Mouse (Mus musculus) heart, adult 9 months (tissue): ENCODE measurements around the gene Trim7.
"Not testable (repeated sequence)": the region's sequence is repeated elsewhere in the genome, so short reads cannot be mapped to it uniquely, and the experiment has no call there.

Experiments used
- DNase-seq, 2 experiments: peaks; one replicate each; pipeline ENCODE4 v3.0.0; 2022; ENCODE audit warnings: low spot score in 2 of 2

Gene Trim7

DNA sequence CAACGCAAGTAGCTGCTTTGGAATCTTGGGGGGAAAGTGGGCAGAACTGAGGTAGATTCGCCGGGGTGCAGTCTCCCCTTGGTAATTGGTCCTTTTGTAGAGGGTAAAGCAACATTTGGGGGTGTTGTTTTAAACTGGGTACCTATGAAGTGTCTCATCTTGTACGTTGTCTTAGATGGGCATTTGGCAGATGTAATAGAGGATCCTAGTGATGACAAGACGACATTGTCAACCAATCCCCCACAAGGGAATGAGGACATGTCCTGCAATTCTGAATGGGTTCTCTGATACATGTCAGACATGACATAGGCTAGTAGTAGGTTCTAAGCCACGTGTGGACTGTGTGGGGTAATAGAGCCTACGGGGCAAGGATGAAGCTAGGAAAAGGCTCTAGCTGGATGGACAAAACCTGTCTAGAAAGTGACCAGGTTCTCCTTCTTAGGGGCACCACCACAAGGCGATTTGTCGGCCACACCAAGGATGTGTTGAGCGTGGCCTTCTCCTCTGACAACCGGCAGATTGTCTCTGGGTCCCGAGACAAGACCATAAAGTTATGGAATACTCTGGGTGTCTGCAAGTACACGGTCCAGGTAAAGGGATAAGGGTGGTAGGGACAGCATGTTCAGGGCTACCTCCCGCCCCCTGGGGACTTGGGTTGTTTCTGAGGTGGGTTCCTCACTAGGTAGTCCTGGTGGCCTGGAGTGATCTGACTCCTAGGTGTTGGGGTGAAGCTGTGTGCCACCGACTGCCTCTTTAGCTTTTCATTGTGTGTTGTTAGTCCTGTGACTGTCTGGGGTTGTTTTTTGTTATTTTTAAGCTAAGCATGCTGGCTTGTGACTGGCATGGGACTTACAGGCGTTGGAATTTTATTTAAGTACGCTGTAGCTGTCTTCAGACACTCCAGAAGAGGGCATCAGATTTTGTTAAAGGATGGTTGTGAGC is 23.8 kb upstream of the Trim7 start:
- DNase-seq, result no peak

GRCm38 (mm10) chr11:48803988-48804387 is 22.0 kb upstream of the Trim7 start:
- DNase-seq, result no peak

GRCm38 (mm10) chr11:48804922-48805321 is 21.0 kb upstream of the Trim7 start:
- no peak for DNase-seq

- no peak for DNase-seq
Observed at GRCm38 (mm10) chr11:48806856-48807562, 18.9 kb upstream of the Trim7 start.

- no peak for DNase-seq
Observed at GRCm38 (mm10) chr11:48807563-48808303, 18.2 kb upstream of the Trim7 start.

- DNase-seq, result no peak
Observed at GRCm38 (mm10) chr11:48808304-48808646, 17.7 kb upstream of the Trim7 start.

DNA sequence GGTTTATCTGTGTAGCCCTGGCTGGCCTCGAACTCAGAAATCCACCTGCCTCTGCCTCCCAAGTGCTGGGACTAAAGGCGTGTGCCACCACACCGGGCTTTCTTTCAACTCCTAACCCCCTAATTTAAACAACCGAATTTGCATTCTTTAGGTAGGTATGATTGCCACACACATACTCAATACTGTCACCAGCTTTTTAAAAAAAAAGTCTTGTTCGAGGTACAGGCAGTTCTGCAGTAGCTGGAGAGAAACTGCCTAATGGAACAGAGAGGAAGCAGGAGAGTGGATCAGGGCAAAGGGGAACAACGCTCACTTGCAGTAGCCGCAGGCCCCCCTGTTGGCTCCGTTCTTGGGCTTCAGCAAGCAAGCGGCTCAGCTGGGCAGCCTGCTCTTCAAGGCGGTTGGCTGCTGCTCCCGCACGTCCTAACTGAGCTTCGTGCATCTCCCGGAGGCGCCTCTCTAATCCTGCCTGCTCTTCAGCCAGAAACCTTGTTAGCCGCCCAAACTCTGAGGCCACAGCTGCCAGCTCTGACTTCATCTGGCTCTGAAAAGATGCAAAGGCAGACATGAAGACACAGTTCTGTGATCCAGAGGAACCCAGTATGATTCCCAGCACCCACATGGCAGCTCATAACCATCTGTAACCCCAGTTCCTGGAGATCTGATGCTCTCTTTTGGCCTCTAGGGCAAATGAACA is 17.1 kb upstream of the Trim7 start:
- DNase-seq, result peak in 1 of 2 experiments; percentile 40

GRCm38 (mm10) chr11:48809434-48809830 is 16.5 kb upstream of the Trim7 start:
- no peak for DNase-seq

DNA sequence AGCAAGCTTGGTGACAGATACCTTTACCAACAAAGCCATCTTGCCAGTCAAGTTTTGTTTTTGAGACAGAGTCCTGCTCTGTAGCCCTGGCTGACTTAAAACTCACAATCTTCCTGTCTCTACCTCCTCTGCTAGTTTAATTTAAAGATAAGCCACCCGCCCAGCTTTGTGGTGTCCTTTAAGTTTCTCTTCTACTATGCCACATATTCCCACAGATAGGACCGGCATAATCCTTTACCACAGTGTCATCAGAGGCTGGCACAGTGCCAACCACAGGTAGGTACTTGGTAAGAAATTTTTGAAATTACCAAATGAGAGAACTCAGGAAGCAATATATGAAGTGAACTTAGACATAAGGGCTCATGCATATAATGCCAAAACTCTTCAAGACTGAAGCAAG is 15.8 kb upstream of the Trim7 start:
- no peak for DNase-seq

DNA sequence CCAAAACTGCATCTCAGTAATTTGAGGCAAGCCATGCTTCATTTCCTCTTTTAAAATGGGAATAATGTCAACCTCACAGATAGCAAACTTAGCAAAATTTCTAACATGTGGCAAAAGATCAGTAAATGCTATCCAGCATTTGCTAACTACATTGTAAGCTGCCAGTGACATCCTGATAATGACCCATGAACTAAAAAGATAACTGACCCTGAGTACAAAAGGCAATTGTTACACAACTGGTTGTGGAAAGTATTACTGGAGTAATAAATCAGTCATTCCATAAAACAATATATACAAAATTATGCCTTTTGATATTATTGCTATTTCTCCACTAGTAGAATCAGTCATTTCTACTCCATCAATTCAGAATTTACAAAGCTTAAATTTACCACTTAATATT is 12.2 kb upstream of the Trim7 start:
- DNase-seq, result no peak

DNA sequence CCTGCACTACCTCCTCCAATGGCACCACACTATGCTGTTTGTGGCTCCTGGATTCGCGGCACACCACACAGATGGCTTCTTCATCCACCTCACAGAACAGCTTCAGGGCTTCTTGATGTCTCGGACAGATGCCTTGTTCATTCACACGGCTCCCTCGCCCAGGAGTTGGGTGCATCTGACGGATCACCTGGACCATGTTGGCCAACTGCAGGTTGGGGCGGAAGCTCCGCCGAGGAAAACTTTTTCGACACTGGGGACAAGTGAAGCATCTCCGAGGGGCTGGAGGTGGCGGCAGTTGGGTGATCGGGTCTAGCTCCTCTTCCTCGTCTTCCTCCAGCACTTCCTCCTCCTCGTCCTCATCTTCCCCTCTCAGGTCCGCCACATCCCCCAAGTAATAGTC is 10.1 kb upstream of the Trim7 start:
- peak in 1 of 2 experiments; percentile 39 for DNase-seq

- DNase-seq, result peak; percentile 32 to 57
Observed at GRCm38 (mm10) chr11:48816281-48816781, 9.6 kb upstream of the Trim7 start.

DNA sequence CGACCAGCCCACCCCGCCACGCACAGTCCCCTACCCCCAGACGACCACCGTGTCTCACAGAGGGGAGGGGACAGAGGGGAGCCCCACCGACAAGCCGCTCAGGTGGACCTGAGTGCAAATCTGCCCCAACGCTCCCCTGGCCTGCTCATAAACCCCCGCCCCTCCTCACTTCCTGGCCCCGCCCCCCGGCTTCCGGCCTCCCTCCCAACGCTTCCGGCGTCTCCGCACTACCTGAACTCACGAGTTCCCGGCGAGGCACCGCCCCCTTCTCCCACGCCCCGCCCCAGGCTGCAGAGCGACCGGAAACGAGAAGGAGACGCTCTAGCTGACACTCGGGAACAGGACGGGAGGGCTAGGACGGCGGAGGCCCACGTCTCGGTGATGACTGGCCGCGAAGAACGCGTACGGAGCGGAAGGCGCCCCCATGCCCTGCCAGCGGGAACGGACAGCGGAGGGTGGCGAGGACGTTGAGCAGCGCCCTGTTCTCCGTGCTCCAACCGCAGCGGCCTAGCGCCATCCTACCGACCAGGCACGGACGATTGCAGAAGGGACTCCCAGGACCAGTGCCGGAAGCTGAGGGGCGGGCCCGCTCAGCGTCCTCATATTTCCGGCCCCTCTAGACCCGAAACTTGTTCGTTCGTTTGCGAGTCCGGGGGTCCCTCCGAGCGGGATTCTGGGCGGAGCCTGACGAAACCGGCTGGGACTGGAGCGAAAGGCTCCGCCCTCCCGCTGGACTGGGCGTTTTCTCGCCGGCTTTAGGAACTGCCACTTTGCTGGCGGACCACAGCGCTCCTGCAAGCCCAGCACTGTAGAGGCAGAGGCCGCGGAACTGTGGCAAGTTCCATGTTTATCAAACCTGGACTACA is 8.9 kb upstream of the Trim7 start, which contains the start of gene Trim41:
Gene Trim41, minus strand, starts transcription at position 554 of the 866 bp plus-strand sequence.
- peak; percentile 99 for DNase-seq

DNA sequence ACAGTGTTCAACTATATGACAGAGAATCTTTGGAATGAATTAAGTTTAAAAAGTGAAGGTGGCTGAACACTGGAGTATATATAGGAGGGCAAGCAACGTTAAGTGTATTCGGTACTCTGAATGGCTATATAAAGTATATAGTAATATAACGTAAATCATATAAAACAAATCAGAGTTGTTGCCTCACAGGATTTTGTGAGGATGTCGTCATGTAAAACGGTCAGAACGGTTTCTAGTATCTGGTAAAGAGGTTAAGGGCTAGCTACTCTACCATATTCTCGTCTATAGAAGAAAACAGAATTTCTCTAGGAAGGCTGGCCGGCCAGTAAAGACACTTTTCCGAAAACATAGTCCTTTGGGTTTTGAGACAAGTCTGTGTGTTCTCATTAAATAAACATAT is 8.1 kb upstream of the Trim7 start:
- no peak for DNase-seq

DNA sequence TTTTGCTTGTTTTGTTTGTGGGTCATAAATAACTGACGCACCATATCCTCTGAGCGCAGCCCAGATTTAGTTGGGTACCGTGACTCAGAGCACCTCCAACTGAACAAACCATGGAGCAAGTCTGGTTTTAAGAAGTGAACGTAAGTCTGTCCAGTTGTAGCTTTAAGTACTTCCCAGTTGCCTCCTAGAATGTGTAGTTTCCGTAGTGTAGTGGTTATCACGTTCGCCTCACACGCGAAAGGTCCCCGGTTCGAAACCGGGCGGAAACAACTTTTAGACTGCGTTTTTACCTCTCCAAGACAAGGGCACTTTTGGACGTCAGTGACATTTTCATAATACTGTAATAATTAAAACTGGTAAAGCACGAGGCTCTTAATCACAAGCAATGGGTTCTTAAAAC is 7.6 kb upstream of the Trim7 start:
- peak; percentile 73 to 91 for DNase-seq

GRCm38 (mm10) chr11:48819614-48820307 is 6.2 kb upstream of the Trim7 start:
- DNase-seq, result no peak

DNA sequence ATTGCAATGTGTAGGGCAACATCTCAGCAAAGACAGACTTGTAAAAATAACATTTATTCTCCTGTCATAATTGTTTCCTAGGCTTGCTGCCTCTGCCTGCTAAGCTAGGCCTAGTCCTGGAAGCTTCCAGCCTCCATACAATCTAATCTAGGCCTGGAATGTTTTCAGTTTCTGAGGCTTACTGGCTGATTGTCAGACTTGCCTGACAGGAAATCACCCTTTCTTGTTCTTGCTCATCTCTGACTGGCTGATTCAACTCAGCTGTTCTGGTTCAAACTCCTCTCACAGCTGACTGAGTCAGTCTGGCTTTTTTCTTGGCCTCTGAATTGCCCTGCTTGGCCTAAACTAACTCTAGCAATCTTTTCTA is 5.6 kb upstream of the Trim7 start:
- DNase-seq, result no peak

DNA sequence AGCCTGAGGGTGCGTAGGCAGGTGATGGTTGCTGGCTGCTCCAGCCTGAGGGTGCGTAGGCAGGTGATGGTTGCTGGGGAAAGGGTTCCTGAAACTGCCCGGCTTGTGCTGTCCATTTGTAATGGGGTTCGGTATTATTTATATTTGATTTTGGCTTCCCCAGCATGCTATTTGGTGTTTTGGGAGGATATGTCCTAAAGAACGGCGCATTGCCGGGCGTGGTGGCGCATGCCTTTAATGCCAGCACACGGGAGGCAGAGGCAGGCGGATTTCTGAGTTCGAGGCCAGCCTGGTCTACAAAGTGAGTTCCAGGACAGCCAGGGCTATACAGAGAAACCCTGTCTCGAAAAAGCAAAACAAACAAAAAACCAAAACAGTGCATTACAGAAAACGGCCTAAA is 4.6 kb upstream of the Trim7 start:
- not testable (repeated sequence) for DNase-seq

DNA sequence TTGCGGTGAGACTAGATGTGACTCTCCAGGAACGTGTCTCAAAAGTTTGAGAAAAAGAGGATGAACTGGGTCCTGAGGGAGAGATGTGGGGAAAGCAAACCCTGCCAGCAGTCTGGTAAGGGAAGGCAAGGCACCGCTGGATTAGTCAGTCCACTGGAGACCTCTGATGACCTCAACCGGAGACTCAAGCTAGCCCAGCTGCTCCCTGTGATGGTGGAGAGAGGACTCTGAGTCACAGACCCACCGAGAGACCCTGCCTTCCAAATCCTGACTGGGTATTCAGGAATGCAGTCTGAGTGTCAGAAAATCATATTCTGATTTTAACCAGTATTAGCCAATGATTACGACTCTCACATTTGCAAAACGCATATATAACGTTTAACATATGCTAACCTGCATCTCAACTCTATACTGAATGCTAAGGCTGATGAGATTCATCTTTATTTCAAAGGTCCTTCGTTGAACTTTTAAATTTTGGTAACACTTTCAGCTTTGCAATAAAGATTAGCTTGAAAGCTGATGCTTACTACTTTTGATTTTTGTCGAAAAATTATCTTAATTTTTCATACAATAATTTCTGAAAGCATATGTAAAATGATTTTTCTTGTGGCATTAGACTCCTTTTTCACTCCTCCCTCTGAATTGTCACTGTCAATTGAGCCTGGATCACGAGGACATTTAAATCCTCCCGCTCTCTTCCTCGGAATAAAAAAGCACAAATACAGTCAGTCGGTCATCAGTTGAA is 3.0 kb upstream of the Trim7 start:
- DNase-seq, result no peak
